In genomic region chr15:78514393-78515146, GRCm38 (mm10) we compare ENCODE assay signal across 9 mouse cellular contexts. TPM values are rescaled to one million over a fixed set of nuclear protein-coding genes. Genes with fewer than 3 reads are reported as not detected.
A peak's percentile ranks its signal among the peaks of the same experiment; 100 is the strongest.
DNase-seq lines count a peak whose midpoint lies in the region; ATAC-seq and TF ChIP-seq lines count a peak whose summit lies in the region.
"Had no signal": no experiment of that assay in that cellular context is flagged by ENCODE, and none has a peak within 500 bp of the region (broad histone marks: within the 10 kb centered on the region; RNA-seq: fewer than 3 reads in every experiment).

No protein-coding gene starts in this region.

- no peak overlapping the region for H3K9ac ChIP-seq in hindbrain, embryonic 11.5 days (ENCODE audit: low read depth, low read length)
- no peak overlapping the region for H3K9ac ChIP-seq in hindbrain, embryonic 13.5 days

- WGBS in hindbrain, embryonic 11.5 days, result 28% methylated on average over 7 of the region's 7 CpGs
- 26% methylated on average over 7 of the region's 7 CpGs for WGBS in hindbrain, embryonic 13.5 days
- WGBS in spleen, adult 2 months, result 35% methylated on average over 7 of the region's 7 CpGs

- H3K27me3 ChIP-seq in hindbrain, embryonic 11.5 days (ENCODE audit: control insufficient read depth, insufficient read depth, low read length), result no peaks in the 10 kb centered on the region
- no peaks in the 10 kb centered on the region for H3K27me3 ChIP-seq in hindbrain, embryonic 13.5 days
- H3K27me3 ChIP-seq in spleen, adult 2 months (ENCODE audit: control insufficient read depth, insufficient read depth, low read length), result no peaks in the 10 kb centered on the region
- H3K27me3 ChIP-seq: Patski had no signal

- peak; percentile 84 for DNase-seq in hindbrain, embryonic 11.5 days (ENCODE audit: low spot score)
- peak; percentile 87 to 91 for DNase-seq in cerebellum, postnatal 10 days
- DNase-seq in frontal cortex, postnatal 10 days (ENCODE audit: low spot score in 2 of 2), result peak; percentile 50 to 73
- peak; percentile 64 for DNase-seq in hindlimb bud, embryonic 11.5 days (ENCODE audit: extremely low spot score, low read depth, low spot score)
- DNase-seq in left cerebral cortex, adult 8-10 months (ENCODE audit: low spot score in 2 of 2), result peak; percentile 51 to 84
- peak; percentile 53 to 65 for DNase-seq in spleen, adult 2 months (ENCODE audit: low read depth in 1 of 2, low spot score in 2 of 2)

- peaks cover 3% of the 10 kb centered on the region; the same call in 1 of the 2 replicates for H3K4me1 ChIP-seq in hindbrain, embryonic 11.5 days (replicated peaks; ENCODE audit: control insufficient read depth, insufficient read depth, low read length)
- peaks cover 7% of the 10 kb centered on the region for H3K4me1 ChIP-seq in hindbrain, embryonic 13.5 days (replicated peaks)
- peaks cover 23% of the 10 kb centered on the region; the same call in 1 of the 2 replicates for H3K4me1 ChIP-seq in spleen, adult 2 months (ENCODE audit: control insufficient read depth, insufficient read depth, insufficient read length)

- no peaks in the 10 kb centered on the region for H3K9me3 ChIP-seq in hindbrain, embryonic 11.5 days (ENCODE audit: control insufficient read depth, low read length)
- H3K9me3 ChIP-seq in hindbrain, embryonic 13.5 days, result no peaks in the 10 kb centered on the region

- no peak for ATAC-seq in hindbrain, embryonic 11.5 days (ENCODE audit: low FRiP score)
- ATAC-seq in hindbrain, embryonic 13.5 days (ENCODE audit: low FRiP score), result no peak
- ATAC-seq in megakaryocyte-erythroid progenitor cell, adult 5-6 weeks (replicated peaks; ENCODE audit: low FRiP score, low TSS enrichment, poor library complexity, severe bottlenecking), result peak; percentile 58; the same call in 1 of the 2 replicates
- ATAC-seq: Patski had no signal

- TF ChIP-seq CTCF in spleen, adult 2 months (IDR thresholded peaks at IDR 0.05; ENCODE audit: extremely low read depth, insufficient read depth, insufficient read length, insufficient replicate concordance), result peak; percentile 75; the same call in 1 of the 2 replicates

- no peak overlapping the region for H3K4me2 ChIP-seq in hindbrain, embryonic 11.5 days (replicated peaks; ENCODE audit: low read depth, low read length)
- no peak overlapping the region for H3K4me2 ChIP-seq in hindbrain, embryonic 13.5 days

- TF ChIP-seq POLR2A in spleen, adult 2 months (IDR thresholded peaks at IDR 0.05; ENCODE audit: low read depth, low read length), result no peak

- H3K36me3 ChIP-seq in hindbrain, embryonic 11.5 days (ENCODE audit: control insufficient read depth, insufficient read depth, low read length), result no peaks in the 10 kb centered on the region
- H3K36me3 ChIP-seq in hindbrain, embryonic 13.5 days, result no peaks in the 10 kb centered on the region
- H3K36me3 ChIP-seq in spleen, adult 2 months (ENCODE audit: control insufficient read depth, insufficient read depth, low read length), result no peaks in the 10 kb centered on the region

- H3K4me3 ChIP-seq in hindbrain, embryonic 11.5 days (ENCODE audit: low read depth, low read length), result no peak overlapping the region
- H3K4me3 ChIP-seq in hindbrain, embryonic 13.5 days, result no peak overlapping the region
- no peak overlapping the region for H3K4me3 ChIP-seq in spleen, adult 2 months (ENCODE audit: extremely low read depth, insufficient read depth, insufficient read length)

- H3K27ac ChIP-seq in hindbrain, embryonic 11.5 days (ENCODE audit: low read depth, low read length), result no peak overlapping the region
- no peak overlapping the region for H3K27ac ChIP-seq in hindbrain, embryonic 13.5 days
- peak overlapping the region; percentile 2; the same call in 1 of the 2 replicates for H3K27ac ChIP-seq in spleen, adult 2 months (ENCODE audit: insufficient read depth, low read length)

RNA-seq across cellular contexts. Expression of gene C1qtnf6, which starts 16.6 kb away (rescaled TPM):
- polyA plus RNA-seq in hindbrain, embryonic 11.5 days (2014; fragmentation: Nextera tagmentation; extraction: Ambion mirVana), result 11.8 and 12.4 TPM in 2 replicates
- 8.0 and 8.2 TPM in 2 replicates for polyA plus RNA-seq in hindbrain, embryonic 13.5 days (2015; fragmentation: Nextera tagmentation; extraction: Ambion mirVana)
- total RNA-seq in left cerebral cortex, adult 8-10 months (2022), result 1 to 10 TPM; 1.7 to 4.0 (median 2.0) TPM
- 3.1 and 6.9 TPM in 2 replicates for total RNA-seq in megakaryocyte-erythroid progenitor cell, adult 5-6 weeks (2014; fragmentation: Nextera tagmentation)
- total RNA-seq in megakaryocyte-erythroid progenitor cell, adult 5-6 weeks (2017), result 0.14 and 1.7 TPM in 2 replicates
- polyA plus RNA-seq in spleen, adult 2 months (2012; rRNA removed), result 22.9 and 23.6 TPM in 2 replicates

RNA-seq across cellular contexts. Expression of gene Il2rb, which starts 19.5 kb away (rescaled TPM):
- polyA plus RNA-seq in hindbrain, embryonic 11.5 days (2014; fragmentation: Nextera tagmentation; extraction: Ambion mirVana), result not detected in 2 replicates
- 0.05 and 0.13 TPM in 2 replicates for polyA plus RNA-seq in hindbrain, embryonic 13.5 days (2015; fragmentation: Nextera tagmentation; extraction: Ambion mirVana)
- total RNA-seq in left cerebral cortex, adult 8-10 months (2022), result under 1 TPM; 0.26 to 0.94 (median 0.42) TPM
- 8.6 and 18.4 TPM in 2 replicates for total RNA-seq in megakaryocyte-erythroid progenitor cell, adult 5-6 weeks (2014; fragmentation: Nextera tagmentation)
- total RNA-seq in megakaryocyte-erythroid progenitor cell, adult 5-6 weeks (2017), result 0.88 and 9.5 TPM in 2 replicates
- 63.5 and 84.1 TPM in 2 replicates for polyA plus RNA-seq in spleen, adult 2 months (2012; rRNA removed)

RNA-seq across cellular contexts. Expression of gene Sstr3, which starts 29.9 kb away (rescaled TPM):
- 0.10 and 0.22 TPM in 2 replicates for polyA plus RNA-seq in hindbrain, embryonic 11.5 days (2014; fragmentation: Nextera tagmentation; extraction: Ambion mirVana)
- polyA plus RNA-seq in hindbrain, embryonic 13.5 days (2015; fragmentation: Nextera tagmentation; extraction: Ambion mirVana), result 0.42 and 0.48 TPM in 2 replicates
- total RNA-seq in left cerebral cortex, adult 8-10 months (2022), result 10 to 100 TPM; 16.2 to 23.4 (median 18.3) TPM
- total RNA-seq in megakaryocyte-erythroid progenitor cell, adult 5-6 weeks (2014; fragmentation: Nextera tagmentation), result not detected in 2 replicates
- not detected in 2 replicates for total RNA-seq in megakaryocyte-erythroid progenitor cell, adult 5-6 weeks (2017)
- polyA plus RNA-seq in spleen, adult 2 months (2012; rRNA removed), result 0.26 TPM in 1 of 2 replicates, not detected in the other

RNA-seq across cellular contexts. Expression of gene Tmprss6, which starts 46.1 kb away (rescaled TPM):
- polyA plus RNA-seq in hindbrain, embryonic 11.5 days (2014; fragmentation: Nextera tagmentation; extraction: Ambion mirVana), result 0.05 and 0.24 TPM in 2 replicates
- polyA plus RNA-seq in hindbrain, embryonic 13.5 days (2015; fragmentation: Nextera tagmentation; extraction: Ambion mirVana), result 0.23 and 0.31 TPM in 2 replicates
- total RNA-seq in left cerebral cortex, adult 8-10 months (2022), result 1 to 10 TPM; 1.1 to 1.7 (median 1.2) TPM
- 0.96 TPM in 1 of 2 replicates, not detected in the other for total RNA-seq in megakaryocyte-erythroid progenitor cell, adult 5-6 weeks (2014; fragmentation: Nextera tagmentation)
- 0.46 TPM in 1 of 2 replicates, not detected in the other for total RNA-seq in megakaryocyte-erythroid progenitor cell, adult 5-6 weeks (2017)
- 0.21 and 0.35 TPM in 2 replicates for polyA plus RNA-seq in spleen, adult 2 months (2012; rRNA removed)

RNA-seq across cellular contexts. Expression of gene Rac2, which starts 58.0 kb away (rescaled TPM):
- polyA plus RNA-seq in hindbrain, embryonic 11.5 days (2014; fragmentation: Nextera tagmentation; extraction: Ambion mirVana), result 6.4 and 7.6 TPM in 2 replicates
- polyA plus RNA-seq in hindbrain, embryonic 13.5 days (2015; fragmentation: Nextera tagmentation; extraction: Ambion mirVana), result 6.3 and 8.8 TPM in 2 replicates
- 1 to 10 TPM; 1.3 to 8.2 (median 4.9) TPM for total RNA-seq in left cerebral cortex, adult 8-10 months (2022)
- total RNA-seq in megakaryocyte-erythroid progenitor cell, adult 5-6 weeks (2014; fragmentation: Nextera tagmentation), result 134 and 169 TPM in 2 replicates
- total RNA-seq in megakaryocyte-erythroid progenitor cell, adult 5-6 weeks (2017), result 33.0 and 80.9 TPM in 2 replicates
- 1,941 and 2,027 TPM in 2 replicates for polyA plus RNA-seq in spleen, adult 2 months (2012; rRNA removed)
- polyA plus RNA-seq: Patski had no signal

Comparison
In these comparisons a context has a peak if more than half of its experiments do, and no peak if none do; other contexts are left out.
1. RNA of gene Il2rb, which starts 19.5 kb away (polyA plus RNA-seq): 63.5 to 84.1 TPM in spleen, adult 2 months; 0.05 to 0.13 TPM in hindbrain, embryonic 13.5 days and not detected in hindbrain, embryonic 11.5 days; every median in the first group is over 10 times any median in the second.
2. Peak in every context shown above with its lines, with median percentiles within 50 percentile points of each other: DNase-seq.